Mouse (Mus musculus) liver, embryonic 14.5 days (tissue): ENCODE results near the gene Hnrnph2.

Source experiments
- CTCF ChIP-seq: IDR thresholded peaks from 2 replicates; pipeline ENCODE4 v1.5.1; 2016; ENCODE audit warnings: antibody characterized with exemption, low read depth, control low read depth
- EP300 ChIP-seq: IDR thresholded peaks from 2 replicates; pipeline ENCODE4 v1.6.1; 2016; ENCODE audit warnings: antibody characterized with exemption, low read depth

- TF ChIP-seq CTCF = no peak
- no peak for TF ChIP-seq EP300
Observed at GRCm38 (mm10) chrX:134621685-134622084, 20.7 kb downstream of the Hnrnph2 start.
